Mouse (Mus musculus): ENCODE measurements around the gene Cwc27. TPM values are rescaled to one million over a fixed set of nuclear protein-coding genes. Genes with fewer than 3 reads are reported as not detected.

Cwc27 gene
- polyA plus RNA-seq, 1 experiment from 2014 or later = 27.9 TPM

GRCm38 (mm10) chr13:104632427-104633167 lies 184.3 kb downstream of the Cwc27 start:
- Histone ChIP-seq H3K4me1 (peaks cover 5% of the 10 kb centered on the region), H3K4me2 (replicated peaks) (no peak overlapping the region), H3K27me3 (no peaks in the 10 kb centered on the region), H3K9ac (no peak overlapping the region), H3K27ac (no peak overlapping the region), H3K36me3 (0 out of 2 replicates have a peak, but pooled peaks cover 9% of the 10 kb centered on the region), H3K4me3 (no peak overlapping the region), H3K9me3 (replicated peaks) (no peaks in the 10 kb centered on the region)
- ATAC-seq (ENCODE audit: low FRiP score) = no peak
- WGBS = 70% methylated on average over 7 of the region's 7 CpGs

GRCm38 (mm10) chr13:104631621-104632205 lies 185.2 kb downstream of the Cwc27 start:
- no peaks in the 10 kb centered on the region for H3K9me3 ChIP-seq (replicated peaks)
- no peak for ATAC-seq (ENCODE audit: low FRiP score)
- no peak overlapping the region for H3K27ac ChIP-seq
- no peak overlapping the region for H3K4me2 ChIP-seq (replicated peaks)
- H3K9ac ChIP-seq = no peak overlapping the region
- H3K4me1 ChIP-seq = peaks cover 6% of the 10 kb centered on the region
- 0 out of 2 replicates have a peak, but pooled peaks cover 9% of the 10 kb centered on the region for H3K36me3 ChIP-seq
- 78% methylated on average over 7 of the region's 7 CpGs for WGBS
- no peaks in the 10 kb centered on the region for H3K27me3 ChIP-seq
- H3K4me3 ChIP-seq = no peak overlapping the region

GRCm38 (mm10) chr13:104630808-104631207 lies 186.1 kb downstream of the Cwc27 start:
- Histone ChIP-seq H3K9me3 (replicated peaks) (no peaks in the 10 kb centered on the region), H3K9ac (no peak overlapping the region), H3K27me3 (no peaks in the 10 kb centered on the region), H3K27ac (no peak overlapping the region), H3K4me1 (peaks cover 6% of the 10 kb centered on the region), H3K4me2 (replicated peaks) (no peak overlapping the region), H3K36me3 (0 out of 2 replicates have a peak, but pooled peaks cover 9% of the 10 kb centered on the region), H3K4me3 (no peak overlapping the region)
- no peak for ATAC-seq (ENCODE audit: low FRiP score)
- 91% methylated on average over 5 of the region's 5 CpGs for WGBS

GRCm38 (mm10) chr13:104629621-104630020 lies 187.3 kb downstream of the Cwc27 start:
- H3K9ac ChIP-seq = no peak overlapping the region
- WGBS = 91% methylated on average over 11 of the region's 11 CpGs
- H3K4me3 ChIP-seq = no peak overlapping the region
- peaks cover 6% of the 10 kb centered on the region for H3K4me1 ChIP-seq
- no peaks in the 10 kb centered on the region for H3K27me3 ChIP-seq
- H3K27ac ChIP-seq = no peak overlapping the region
- H3K36me3 ChIP-seq = 0 out of 2 replicates have a peak, but pooled peaks cover 14% of the 10 kb centered on the region
- no peak for ATAC-seq (ENCODE audit: low FRiP score)
- no peaks in the 10 kb centered on the region for H3K9me3 ChIP-seq (replicated peaks)
- H3K4me2 ChIP-seq (replicated peaks) = no peak overlapping the region

- Histone ChIP-seq H3K4me3 (no peak overlapping the region), H3K27me3 (no peaks in the 10 kb centered on the region), H3K4me1 (peaks cover 6% of the 10 kb centered on the region), H3K36me3 (0 out of 2 replicates have a peak, but pooled peaks cover 14% of the 10 kb centered on the region), H3K9ac (no peak overlapping the region), H3K27ac (no peak overlapping the region), H3K9me3 (replicated peaks) (no peaks in the 10 kb centered on the region), H3K4me2 (replicated peaks) (no peak overlapping the region)
- 43% methylated on average over 4 of the region's 4 CpGs for WGBS
- no peak for ATAC-seq (ENCODE audit: low FRiP score)
Measured at GRCm38 (mm10) chr13:104628019-104628418, 188.9 kb downstream of the Cwc27 start.

GRCm38 (mm10) chr13:104627169-104627909 lies 189.6 kb downstream of the Cwc27 start:
- H3K4me1 ChIP-seq = peaks cover 6% of the 10 kb centered on the region
- 0 out of 2 replicates have a peak, but pooled peaks cover 14% of the 10 kb centered on the region for H3K36me3 ChIP-seq
- H3K9me3 ChIP-seq (replicated peaks) = no peaks in the 10 kb centered on the region
- no peak overlapping the region for H3K9ac ChIP-seq
- no peak overlapping the region for H3K4me3 ChIP-seq
- peak; percentile 60; the same call in 1 of the 2 replicates for ATAC-seq (ENCODE audit: low FRiP score)
- no peak overlapping the region for H3K4me2 ChIP-seq (replicated peaks)
- 60% methylated on average over 11 of the region's 11 CpGs for WGBS
- H3K27ac ChIP-seq = no peak overlapping the region
- no peaks in the 10 kb centered on the region for H3K27me3 ChIP-seq

- no peak for ATAC-seq (ENCODE audit: low FRiP score)
Measured at GRCm38 (mm10) chr13:104623130-104623891, 193.6 kb downstream of the Cwc27 start.

GRCm38 (mm10) chr13:104622102-104622743 lies 194.7 kb downstream of the Cwc27 start:
- 81% methylated on average over 6 of the region's 6 CpGs for WGBS
- no peaks in the 10 kb centered on the region for H3K4me1 ChIP-seq

More at GRCm38 (mm10) chr13:104623130-104623891, 193.6 kb downstream of the Cwc27 start:
- H3K36me3 ChIP-seq = 0 out of 2 replicates have a peak, but pooled peaks cover 5% of the 10 kb centered on the region
- H3K4me1 ChIP-seq = peaks cover 6% of the 10 kb centered on the region
- no peak overlapping the region for H3K4me3 ChIP-seq
- H3K4me2 ChIP-seq (replicated peaks) = no peak overlapping the region
- H3K9ac ChIP-seq = no peak overlapping the region
- H3K27ac ChIP-seq = no peak overlapping the region
- H3K27me3 ChIP-seq = no peaks in the 10 kb centered on the region
- no peaks in the 10 kb centered on the region for H3K9me3 ChIP-seq (replicated peaks)
- 80% methylated on average over 12 of the region's 12 CpGs for WGBS

GRCm38 (mm10) chr13:104620423-104620822 lies 196.5 kb downstream of the Cwc27 start:
- H3K36me3 ChIP-seq = 0 out of 2 replicates have a peak, but pooled peaks cover under 1% of the 10 kb centered on the region
- no peaks in the 10 kb centered on the region for H3K9me3 ChIP-seq (replicated peaks)
- WGBS = 80% methylated on average over 2 of the region's 2 CpGs
- no peak for ATAC-seq (ENCODE audit: low FRiP score)
- no peak overlapping the region for H3K4me3 ChIP-seq
- no peak overlapping the region for H3K4me2 ChIP-seq (replicated peaks)
- no peak overlapping the region for H3K27ac ChIP-seq
- no peaks in the 10 kb centered on the region for H3K27me3 ChIP-seq
- no peak overlapping the region for H3K9ac ChIP-seq
- H3K4me1 ChIP-seq = peaks cover 8% of the 10 kb centered on the region

More at GRCm38 (mm10) chr13:104622102-104622743, 194.7 kb downstream of the Cwc27 start:
- Histone ChIP-seq H3K4me3 (no peak overlapping the region), H3K9me3 (replicated peaks) (no peaks in the 10 kb centered on the region), H3K27ac (no peak overlapping the region), H3K4me2 (replicated peaks) (no peak overlapping the region), H3K9ac (no peak overlapping the region), H3K36me3 (0 out of 2 replicates have a peak, but pooled peaks cover 5% of the 10 kb centered on the region), H3K27me3 (no peaks in the 10 kb centered on the region)
- ATAC-seq (ENCODE audit: low FRiP score) = no peak

- H3K9me3 ChIP-seq (replicated peaks) = no peaks in the 10 kb centered on the region
- no peak overlapping the region for H3K4me2 ChIP-seq (replicated peaks)
- no peaks in the 10 kb centered on the region for H3K27me3 ChIP-seq
- ATAC-seq (ENCODE audit: low FRiP score) = no peak
- H3K9ac ChIP-seq = no peak overlapping the region
- no peaks in the 10 kb centered on the region for H3K36me3 ChIP-seq
- H3K4me3 ChIP-seq = no peak overlapping the region
- H3K4me1 ChIP-seq = peaks cover 8% of the 10 kb centered on the region
- 90% methylated on average over 7 of the region's 7 CpGs for WGBS
- H3K27ac ChIP-seq = no peak overlapping the region
Measured at GRCm38 (mm10) chr13:104619503-104620288, 197.2 kb downstream of the Cwc27 start.

- H3K9ac ChIP-seq = no peak overlapping the region
- no peak overlapping the region for H3K4me3 ChIP-seq
- no peaks in the 10 kb centered on the region for H3K9me3 ChIP-seq (replicated peaks)
- WGBS = 88% methylated on average over 4 of the region's 4 CpGs
- H3K36me3 ChIP-seq = no peaks in the 10 kb centered on the region
- H3K4me1 ChIP-seq = peaks cover 8% of the 10 kb centered on the region
- no peaks in the 10 kb centered on the region for H3K27me3 ChIP-seq
- no peak overlapping the region for H3K27ac ChIP-seq
- H3K4me2 ChIP-seq (replicated peaks) = no peak overlapping the region
- ATAC-seq (ENCODE audit: low FRiP score) = no peak
Measured at GRCm38 (mm10) chr13:104617201-104617600, 199.7 kb downstream of the Cwc27 start.
